Mouse (Mus musculus): Measurements from ENCODE around the gene Brs3.

Gene Brs3

DNA sequence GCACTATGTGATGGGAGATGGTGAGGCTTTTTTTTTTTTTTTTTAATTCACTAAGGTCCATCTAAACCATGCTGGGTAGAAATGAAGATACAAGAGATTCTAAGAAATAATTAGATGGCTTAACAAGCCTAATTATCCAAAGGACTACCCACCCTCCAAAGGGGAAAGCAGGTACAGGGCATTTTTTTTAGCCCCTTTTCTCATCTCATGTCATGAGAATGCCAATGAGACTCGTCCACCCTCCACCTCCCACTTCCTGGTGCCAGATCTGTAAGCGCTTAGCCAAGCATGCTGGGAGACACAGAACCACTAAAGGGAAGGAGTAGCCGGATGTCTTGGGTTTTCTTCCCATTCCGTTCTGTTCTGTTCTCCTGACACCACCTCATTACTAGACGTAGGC lies at the start of gene Brs3:
Brs3 (plus strand) TSS at position 301 of the 400 bp plus-strand sequence.
- no peak for DNase-seq (ENCODE audit: low read depth in 2 of 2, low spot score in 2 of 2)

DNA sequence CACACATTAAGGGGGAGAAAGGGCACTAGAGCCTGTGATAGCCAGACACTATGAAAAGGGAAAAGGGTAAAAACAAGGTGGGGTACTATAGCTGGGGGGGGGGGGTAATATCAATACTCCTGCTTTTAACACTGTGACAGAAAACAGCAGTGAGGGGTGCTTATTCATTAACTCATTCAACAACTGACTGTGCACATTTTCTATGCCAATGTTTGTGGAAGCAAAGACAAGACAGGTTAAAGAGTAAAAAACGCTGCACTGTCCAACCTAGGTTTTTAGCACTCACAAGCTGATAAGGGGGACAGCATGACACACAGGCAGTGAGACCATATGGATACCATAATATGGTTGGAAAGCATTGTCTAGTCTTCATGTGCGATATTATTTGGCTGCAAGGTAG lies 30.0 kb upstream of the Brs3 start:
- DNase-seq (ENCODE audit: low read depth in 2 of 2, low spot score in 2 of 2) = no peak

DNA sequence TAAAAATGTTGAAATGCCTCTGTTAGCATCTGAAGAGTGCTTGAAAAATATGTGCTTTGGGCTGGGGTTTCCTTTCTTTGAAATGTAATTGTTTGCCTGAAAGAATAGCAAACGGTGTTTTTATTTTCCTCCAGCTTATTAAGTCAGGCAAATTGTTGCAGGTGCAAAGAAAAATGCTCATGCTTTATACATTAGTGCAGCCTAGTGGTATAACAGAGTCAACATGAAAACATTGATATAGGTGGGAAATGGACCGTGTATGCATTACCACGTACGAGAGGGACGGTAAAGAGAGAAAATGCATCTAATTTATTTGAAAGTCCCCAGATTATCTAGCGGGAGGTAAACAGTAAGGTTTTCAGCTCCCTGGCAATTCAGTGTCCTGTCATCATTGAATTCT lies 995 bp downstream of the Brs3 start:
- DNase-seq (ENCODE audit: low read depth in 2 of 2, low spot score in 2 of 2) = no peak

DNA sequence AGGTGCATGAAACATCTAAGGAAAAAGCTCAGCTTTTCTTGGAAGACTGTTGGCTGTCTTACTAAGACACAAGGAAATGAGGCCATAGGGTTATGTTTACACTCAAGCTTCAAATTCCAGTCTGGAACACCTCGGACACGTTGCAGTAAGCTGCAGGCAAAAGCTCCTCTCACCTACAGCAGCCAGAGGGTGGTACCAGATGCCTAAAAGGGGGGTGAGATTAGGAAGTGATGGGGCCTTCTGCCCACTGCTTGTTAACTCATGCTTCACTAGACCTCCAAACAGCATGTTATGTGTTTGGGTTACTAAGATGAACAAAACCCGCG lies 9.9 kb downstream of the Brs3 start:
- DNase-seq (ENCODE audit: low read depth in 2 of 2, low spot score in 2 of 2) = no peak

DNA sequence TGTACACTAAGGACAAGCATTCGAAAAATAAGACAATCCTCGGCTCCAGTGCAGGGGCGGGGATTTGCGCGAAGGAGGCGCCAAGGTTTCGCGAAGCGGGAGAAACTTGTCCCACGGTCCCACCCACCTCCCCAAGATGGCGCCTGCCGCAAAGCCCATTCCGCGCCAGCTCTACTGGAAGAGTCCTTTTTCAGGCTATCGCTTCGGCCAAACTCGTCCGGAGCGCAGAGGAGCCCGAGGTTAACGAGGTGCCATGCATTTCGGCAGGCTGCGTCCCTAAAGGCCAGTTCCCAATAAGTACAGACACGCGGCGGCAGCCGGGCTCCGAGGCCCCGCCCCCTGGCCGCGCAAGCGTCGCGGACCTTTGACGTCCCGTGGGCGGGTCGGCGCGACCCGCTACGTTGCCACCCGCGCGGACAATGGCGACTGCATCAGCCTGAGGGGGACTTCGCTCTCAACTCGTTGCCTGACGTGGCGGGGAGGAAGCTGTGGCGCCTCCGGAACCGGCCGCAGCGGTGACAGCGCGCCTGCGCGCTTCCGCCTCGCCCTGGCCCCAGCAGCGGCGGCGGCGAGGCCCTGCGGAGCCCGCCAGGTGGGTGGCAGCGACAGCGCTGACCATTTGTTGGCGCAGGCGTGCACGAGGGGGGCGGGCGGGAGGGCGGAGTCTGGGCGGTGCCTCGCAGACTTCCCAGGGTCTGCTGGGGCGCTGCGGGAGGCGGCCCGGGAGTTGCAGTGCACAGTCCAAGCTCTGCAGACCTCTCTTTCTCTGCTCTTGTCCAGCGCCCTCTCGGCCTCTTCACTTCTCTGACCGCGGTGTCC lies 10.5 kb downstream of the Brs3 start, which contains the start of gene Htatsf1:
Htatsf1 (plus strand) TSS at position 410 of the 819 bp plus-strand sequence.
- peak; percentile 66 to 76 for DNase-seq (ENCODE audit: low read depth in 2 of 2, low spot score in 2 of 2)

DNA sequence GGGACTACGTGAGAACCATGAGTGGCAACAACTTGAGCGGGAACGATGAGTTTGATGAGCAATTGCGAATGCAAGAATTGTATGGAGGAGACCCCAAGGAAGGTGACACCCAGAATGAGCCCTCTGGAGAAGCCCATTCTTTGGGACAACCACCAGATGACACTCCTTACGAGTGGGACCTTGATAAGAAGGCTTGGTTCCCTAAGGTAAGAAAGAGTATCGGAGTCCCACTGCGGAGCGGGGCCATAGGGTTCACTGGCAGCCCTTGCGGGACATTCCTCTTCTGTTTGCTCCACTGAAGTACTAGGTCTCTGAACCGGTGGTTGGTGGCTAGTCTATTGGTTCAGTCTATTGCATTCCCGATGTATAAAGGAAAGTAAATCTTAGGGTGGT lies 11.1 kb downstream of the Brs3 start:
- no peak for DNase-seq (ENCODE audit: low read depth in 2 of 2, low spot score in 2 of 2)

DNA sequence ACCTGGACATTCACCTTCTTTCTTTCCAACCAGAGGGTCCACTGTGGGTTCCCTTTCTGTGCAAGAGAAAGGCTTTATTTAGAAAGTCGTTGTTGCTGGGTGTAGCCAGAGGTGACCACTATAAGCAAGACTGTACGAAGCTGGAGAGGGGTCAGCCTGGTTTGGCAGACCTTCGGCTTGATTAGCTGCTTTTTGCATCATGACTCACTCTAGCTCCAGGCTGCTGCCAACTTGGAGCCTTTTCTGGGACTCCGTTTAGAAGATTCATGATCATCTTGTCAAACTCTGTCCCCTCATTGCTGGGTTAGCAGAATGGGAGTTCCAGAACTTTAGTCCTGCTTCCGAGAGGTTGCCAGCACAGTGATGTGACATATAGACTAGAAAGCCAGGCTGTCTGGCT lies 38.6 kb downstream of the Brs3 start:
- DNase-seq (ENCODE audit: low read depth in 2 of 2, low spot score in 2 of 2) = no peak

DNA sequence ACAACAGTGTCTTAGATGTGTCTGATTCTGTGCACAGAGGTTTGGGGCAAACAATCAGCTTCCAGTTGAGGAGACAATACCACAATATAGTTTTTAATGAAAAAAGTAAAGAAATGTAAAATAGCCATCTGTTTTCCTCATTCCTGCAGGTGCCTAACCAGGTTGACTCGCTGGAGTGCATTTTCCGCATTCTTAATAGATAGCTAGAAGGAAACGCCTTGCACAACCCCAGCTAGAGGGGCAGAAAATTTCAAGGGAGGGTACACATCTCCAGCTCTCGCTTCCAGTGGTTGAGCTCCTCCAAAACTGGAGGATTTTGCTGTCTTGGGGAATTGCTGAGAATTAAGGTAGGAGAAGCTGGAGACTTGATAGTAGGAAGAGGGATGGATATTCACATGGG lies 44.9 kb downstream of the Brs3 start, which contains the start of gene Vgll1:
Vgll1 (plus strand) TSS at position 301 of the 400 bp plus-strand sequence.
- DNase-seq (ENCODE audit: low read depth in 2 of 2, low spot score in 2 of 2) = no peak

Measured in CD8-positive naive resting alpha-beta T cell, adult 2 months (primary cell).